Mouse (Mus musculus) heart, adult 11 months (tissue): ENCODE data around the gene Ttyh2.

Source experiments
- DNase-seq: peaks from one replicate; pipeline ENCODE4 v3.0.0; 2022

Gene Ttyh2

DNA sequence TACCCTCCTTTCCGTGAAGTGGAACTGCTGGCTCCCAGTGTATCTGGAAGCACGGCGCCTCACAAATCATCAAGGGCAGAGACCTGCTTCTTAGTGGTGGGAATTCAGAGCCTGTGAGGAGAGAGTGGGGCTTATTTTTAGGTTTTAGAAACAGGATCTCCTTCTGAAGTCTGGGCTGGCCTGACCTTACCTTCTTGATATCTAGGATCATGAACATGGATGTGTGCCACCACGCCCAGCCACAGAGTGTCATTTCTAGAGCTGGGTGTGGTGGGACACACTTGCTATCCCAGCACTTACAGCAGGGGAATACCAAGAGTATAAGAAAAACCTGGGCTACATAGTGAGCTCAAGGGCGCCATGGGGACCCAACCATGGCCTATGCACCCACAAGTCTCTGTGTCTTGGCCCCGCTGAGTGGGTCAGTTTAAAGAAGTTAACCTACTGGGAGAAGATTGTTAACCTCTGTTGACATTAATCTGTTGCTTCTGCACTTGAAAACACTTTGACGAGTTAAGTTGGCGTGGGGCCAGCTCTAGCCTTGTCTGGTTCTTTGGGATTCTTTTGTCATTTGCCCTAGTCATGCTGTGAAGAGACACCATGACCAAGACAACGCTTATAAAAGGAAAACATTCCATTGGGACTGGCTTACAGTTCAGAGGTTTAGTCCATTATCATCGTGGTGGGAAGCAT lies 7.9 kb downstream of the Ttyh2 start:
- DNase-seq: no peak

GRCm38 (mm10) chr11:114683722-114684621 lies 8.7 kb downstream of the Ttyh2 start:
- DNase-seq: no peak

- no peak for DNase-seq
Observed at GRCm38 (mm10) chr11:114684627-114685373, 9.6 kb downstream of the Ttyh2 start.

- no peak for DNase-seq
Observed at GRCm38 (mm10) chr11:114685526-114686040, 10.4 kb downstream of the Ttyh2 start.

GRCm38 (mm10) chr11:114686221-114686959 lies 11.2 kb downstream of the Ttyh2 start:
- DNase-seq: no peak

GRCm38 (mm10) chr11:114687574-114688188 lies 12.4 kb downstream of the Ttyh2 start:
- DNase-seq: no peak

DNA sequence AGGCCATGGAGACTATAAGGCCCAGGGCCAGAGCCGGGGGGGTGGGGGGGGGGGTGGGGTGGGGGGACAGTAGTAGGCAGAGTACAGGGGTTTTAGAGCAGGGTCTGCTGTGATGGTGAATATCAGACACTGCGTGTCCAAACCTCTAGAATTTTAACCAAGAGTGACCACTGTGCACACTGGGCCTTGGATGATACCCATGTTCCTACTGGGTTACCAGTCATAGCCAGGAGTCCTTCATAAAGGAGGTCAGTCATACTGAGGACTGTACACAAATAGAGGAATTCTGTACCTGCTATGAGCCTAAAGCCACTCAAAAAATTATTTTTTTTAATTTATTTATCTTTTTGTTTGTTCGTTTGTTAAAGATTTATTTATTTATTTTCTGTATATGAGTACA lies 13.5 kb downstream of the Ttyh2 start:
- DNase-seq: no peak

DNA sequence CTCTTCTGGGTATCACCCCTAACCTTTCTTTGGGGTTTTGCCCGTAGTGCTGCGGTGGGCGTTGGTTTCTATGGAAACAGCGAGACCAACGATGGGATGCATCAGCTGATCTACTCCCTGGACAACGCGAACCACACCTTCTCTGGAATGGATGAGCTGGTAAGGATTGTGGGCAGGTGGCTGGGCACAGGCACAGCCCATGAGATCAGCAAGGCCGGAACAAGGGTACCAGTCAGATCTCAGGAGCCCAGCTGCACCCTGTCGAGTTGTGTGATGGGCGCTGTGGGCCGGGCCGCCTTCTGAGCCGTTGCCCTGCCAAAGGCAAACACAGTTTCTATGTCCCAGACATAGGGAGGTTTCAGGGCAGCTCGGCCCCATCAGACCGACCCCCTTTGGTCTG lies 15.0 kb downstream of the Ttyh2 start:
- DNase-seq: no peak

DNA sequence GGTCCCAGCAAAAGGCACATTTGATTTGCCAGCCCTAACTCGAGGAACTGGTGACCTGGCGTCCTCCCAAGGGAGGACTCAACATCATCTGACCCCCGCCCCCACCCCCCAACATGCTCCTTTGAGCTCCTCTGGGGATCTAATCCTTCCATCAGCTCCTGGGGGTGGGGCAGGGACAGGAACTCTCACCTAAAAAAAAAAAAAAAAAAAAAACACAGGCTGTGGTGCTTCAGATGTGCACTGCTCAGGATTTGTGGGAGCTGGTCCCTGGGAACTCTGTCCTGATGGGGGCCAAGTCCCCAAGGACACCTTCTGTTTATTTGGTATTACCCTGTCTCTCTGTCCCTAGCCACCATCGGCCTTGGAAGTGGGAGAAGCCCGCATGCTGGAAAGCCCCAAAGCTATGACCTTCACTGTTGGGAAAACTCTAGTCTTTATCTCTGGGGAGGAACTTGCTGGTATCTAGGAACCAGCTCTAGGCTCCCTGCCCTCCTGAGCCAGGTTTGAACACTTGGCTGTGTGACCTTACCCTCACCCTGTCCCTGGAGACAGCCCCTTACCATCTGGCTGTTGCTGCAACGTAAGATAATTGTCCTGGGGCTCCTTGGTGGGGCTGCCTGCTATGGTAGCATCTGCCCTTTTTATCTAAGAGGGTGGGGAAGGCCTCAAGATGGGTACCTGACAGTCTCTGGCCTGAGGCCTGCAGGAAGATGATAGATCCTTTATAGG lies 16.4 kb downstream of the Ttyh2 start:
- DNase-seq: no peak

GRCm38 (mm10) chr11:114692601-114693000 lies 17.4 kb downstream of the Ttyh2 start:
- DNase-seq: no peak

GRCm38 (mm10) chr11:114693456-114693855 lies 18.2 kb downstream of the Ttyh2 start:
- DNase-seq: no peak

GRCm38 (mm10) chr11:114694451-114694850 lies 19.2 kb downstream of the Ttyh2 start:
- DNase-seq: no peak

DNA sequence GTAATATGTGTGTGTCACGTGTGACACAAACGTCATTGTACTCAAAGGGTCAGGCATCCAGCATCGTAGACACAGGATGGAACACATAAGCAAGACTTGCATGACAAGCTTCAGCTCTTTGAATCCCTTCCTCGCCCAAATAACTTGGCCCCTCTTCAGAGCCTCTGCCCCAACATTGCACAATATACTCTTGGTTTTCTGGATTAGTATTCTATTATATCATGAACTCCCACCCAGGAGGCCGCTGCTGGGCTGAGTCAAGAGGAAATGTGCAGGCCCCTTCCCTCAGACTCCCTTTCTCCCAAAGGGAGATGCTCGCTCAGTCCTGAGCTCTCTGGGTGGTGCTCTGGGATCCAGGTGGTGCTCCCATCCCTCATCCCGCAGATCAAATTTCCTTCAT lies 23.3 kb downstream of the Ttyh2 start:
- peak; percentile 92 for DNase-seq

DNA sequence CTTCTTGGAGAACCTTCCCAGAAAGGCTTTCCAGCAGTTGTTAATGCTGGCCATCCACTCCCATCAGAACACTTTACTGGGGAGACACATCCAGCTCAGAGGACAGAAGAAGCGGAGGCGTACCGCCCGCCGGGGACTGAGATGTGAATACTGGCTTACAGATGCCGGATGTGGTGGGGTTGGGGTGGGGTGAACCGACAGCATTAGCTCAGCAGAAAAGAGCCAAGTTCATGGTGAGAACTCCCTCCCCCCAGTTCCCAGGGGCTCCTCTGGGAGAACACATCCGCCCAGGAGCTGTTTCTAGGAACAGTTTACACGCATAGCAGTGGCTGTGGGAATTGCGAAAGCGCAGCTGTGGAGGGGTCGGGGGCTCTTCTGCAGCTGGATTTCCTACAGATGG lies 24.3 kb downstream of the Ttyh2 start:
- DNase-seq: peak; percentile 99

- DNase-seq: no peak
Observed at GRCm38 (mm10) chr11:114702311-114702995, 27.2 kb downstream of the Ttyh2 start.

DNA sequence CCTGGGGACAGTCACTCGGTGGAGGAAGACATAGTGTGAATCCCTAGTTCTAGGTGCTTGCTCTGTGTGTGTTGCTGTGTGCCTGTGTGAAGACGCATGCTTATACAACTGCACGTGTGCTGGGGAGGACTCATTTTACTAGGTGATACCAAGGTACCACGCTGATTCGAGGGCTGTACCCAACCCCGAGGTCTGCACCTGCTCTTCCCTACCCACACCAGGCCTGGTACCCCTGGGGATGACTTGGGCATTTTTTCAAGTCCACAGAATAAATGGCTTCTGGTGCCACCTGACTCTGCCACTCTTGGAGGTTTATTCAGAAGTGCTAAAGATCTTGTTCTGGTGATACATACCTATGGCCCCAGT lies 27.7 kb downstream of the Ttyh2 start:
- DNase-seq: no peak

- DNase-seq: no peak
Observed at GRCm38 (mm10) chr11:114704071-114704913, 29.1 kb downstream of the Ttyh2 start.

DNA sequence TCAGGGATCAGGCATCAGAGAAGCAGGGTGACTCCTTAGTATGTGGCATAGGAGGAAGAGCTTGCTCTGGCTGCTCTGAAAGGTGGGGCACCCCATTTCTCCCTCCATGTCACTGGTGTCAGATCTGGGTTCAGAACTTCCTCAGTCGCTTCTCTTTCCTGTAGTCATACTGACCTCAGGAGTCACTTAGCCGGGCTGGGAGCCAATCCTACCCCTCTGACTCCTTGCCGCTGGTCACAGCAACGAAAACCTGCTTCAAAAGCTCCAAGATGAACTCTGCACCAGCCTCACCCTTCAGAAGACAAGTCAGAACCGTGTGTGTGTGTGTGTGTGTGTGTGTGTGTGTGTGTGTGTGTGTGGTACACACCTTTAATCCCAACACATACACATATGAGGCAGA lies 31.1 kb downstream of the Ttyh2 start:
- DNase-seq: no peak

- no peak for DNase-seq
Observed at GRCm38 (mm10) chr11:114711393-114711792, 36.2 kb downstream of the Ttyh2 start.

- no peak for DNase-seq
Observed at GRCm38 (mm10) chr11:114711861-114712260, 36.6 kb downstream of the Ttyh2 start.
